Mouse (Mus musculus) spleen, postnatal 10 days (tissue): Measurements from ENCODE around the gene Dnajc10.

ENCODE experiments used
- DNase-seq, 2 experiments: peaks; one replicate each; pipeline ENCODE4 v3.0.0; 2021 to 2022; ENCODE audit warnings: low spot score in 2 of 2

The Dnajc10 gene

GRCm38 (mm10) chr2:80315242-80316161 lies at the start of gene Dnajc10:
Dnajc10 (plus strand) TSS chr2:80315466.
- peak; percentile 95 to 96 for DNase-seq

GRCm38 (mm10) chr2:80266894-80267293 lies 48.4 kb upstream of the Dnajc10 start:
- DNase-seq = peak; percentile 11 to 56

GRCm38 (mm10) chr2:80268053-80268452 lies 47.2 kb upstream of the Dnajc10 start:
- no peak for DNase-seq

GRCm38 (mm10) chr2:80271431-80271830 lies 43.8 kb upstream of the Dnajc10 start:
- DNase-seq = no peak

- no peak for DNase-seq
Measured at GRCm38 (mm10) chr2:80273038-80273437, 42.2 kb upstream of the Dnajc10 start.

- DNase-seq = no peak
Measured at GRCm38 (mm10) chr2:80273763-80274162, 41.5 kb upstream of the Dnajc10 start.

- DNase-seq = no peak
Measured at GRCm38 (mm10) chr2:80275136-80275535, 40.1 kb upstream of the Dnajc10 start.

GRCm38 (mm10) chr2:80282214-80282613 lies 33.1 kb upstream of the Dnajc10 start:
- no peak for DNase-seq

- DNase-seq = no peak
Measured at GRCm38 (mm10) chr2:80286397-80286796, 28.9 kb upstream of the Dnajc10 start.

GRCm38 (mm10) chr2:80292172-80292571 lies 23.1 kb upstream of the Dnajc10 start, which contains the start of gene Prdx6b:
Prdx6b (plus strand) TSS chr2:80292472.
- DNase-seq = no peak

- no peak for DNase-seq
Measured at GRCm38 (mm10) chr2:80298334-80298733, 16.9 kb upstream of the Dnajc10 start.

GRCm38 (mm10) chr2:80300806-80301205 lies 14.5 kb upstream of the Dnajc10 start:
- no peak for DNase-seq

- no peak for DNase-seq
Measured at GRCm38 (mm10) chr2:80303957-80304356, 11.3 kb upstream of the Dnajc10 start.

GRCm38 (mm10) chr2:80307701-80308100 lies 7.6 kb upstream of the Dnajc10 start:
- no peak for DNase-seq

- no peak for DNase-seq
Measured at GRCm38 (mm10) chr2:80309775-80310174, 5.5 kb upstream of the Dnajc10 start.

- peak; percentile 44 to 62 for DNase-seq
Measured at GRCm38 (mm10) chr2:80310772-80311171, 4.5 kb upstream of the Dnajc10 start.

- peak; percentile 21 to 58 for DNase-seq
Measured at GRCm38 (mm10) chr2:80311350-80311749, 3.9 kb upstream of the Dnajc10 start.

- no peak for DNase-seq
Measured at GRCm38 (mm10) chr2:80314201-80314600, 1.1 kb upstream of the Dnajc10 start.

- DNase-seq = no peak
Measured at GRCm38 (mm10) chr2:80314854-80315241, 418 bp upstream of the Dnajc10 start.

GRCm38 (mm10) chr2:80322878-80323277 lies 7.6 kb downstream of the Dnajc10 start:
- no peak for DNase-seq

- no peak for DNase-seq
Measured at GRCm38 (mm10) chr2:80325779-80326178, 10.5 kb downstream of the Dnajc10 start.

GRCm38 (mm10) chr2:80327272-80327671 lies 12.0 kb downstream of the Dnajc10 start:
- no peak for DNase-seq

- DNase-seq = no peak
Measured at GRCm38 (mm10) chr2:80328961-80329653, 13.8 kb downstream of the Dnajc10 start.
